Mouse (Mus musculus) gastrocnemius, postnatal 36 days (tissue): Measurements from ENCODE around the gene Meiob. TPM values are rescaled to one million over a fixed set of nuclear protein-coding genes. Genes with fewer than 3 reads are reported as not detected.

Experiments
- DNase-seq, 2 experiments: peaks; one replicate each; pipeline ENCODE4 v3.0.0; 2022
- intact Hi-C: fragments of 180-260 bp; cut with DNase I; formaldehyde crosslinking; loops from one replicate; pipeline ENCODE4 v1.15.1; 2025
- total RNA-seq, 2 experiments: library from RNA; stranded (reverse); gene quantifications; 2 replicates each; pipeline ENCODE4 v1.2.3; 2021

The Meiob gene
- total RNA-seq, 2 experiments from 2014 or later: not detected

DNA sequence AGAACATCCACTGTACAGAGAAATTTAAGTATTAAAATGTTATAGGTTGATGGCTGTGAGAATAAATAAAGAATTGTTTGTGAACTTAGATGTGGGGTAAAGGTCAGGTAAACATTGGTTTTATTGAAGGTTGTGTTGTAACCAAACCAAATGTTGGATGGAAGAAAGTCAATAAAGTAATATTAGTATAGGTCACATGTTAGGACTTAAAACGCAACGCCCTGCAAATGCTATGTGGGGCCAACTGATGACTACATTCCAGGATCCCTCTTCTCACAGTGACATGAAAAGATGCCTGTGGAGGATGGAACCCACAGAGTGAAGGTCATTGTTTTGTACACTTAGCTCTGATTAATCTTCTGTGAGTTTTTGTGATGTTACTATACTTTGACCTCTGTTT, 15.4 kb downstream of the Meiob start:
- DNase-seq: no peak
- intact Hi-C loops: loop anchor here (2.0 kb wide), 1 partner anchor 73 kb away; no protein-coding TSS in a partner anchor

GRCm38 (mm10) chr17:24821351-24822280, 17.5 kb downstream of the Meiob start:
- intact Hi-C loops: no loop called here
- DNase-seq: no peak

- no peak for DNase-seq
- intact Hi-C loops: no loop called here
Observed at GRCm38 (mm10) chr17:24839842-24840241, 35.8 kb downstream of the Meiob start, which contains the start of gene Hagh. TSS of gene Hagh (plus strand) at chr17:24840143.

GRCm38 (mm10) chr17:24840341-24840740, 36.3 kb downstream of the Meiob start:
- intact Hi-C loops: no loop called here
- DNase-seq: no peak

GRCm38 (mm10) chr17:24841133-24841532, 37.0 kb downstream of the Meiob start:
- no peak for DNase-seq
- intact Hi-C loops: no loop called here

GRCm38 (mm10) chr17:24842631-24843030, 38.5 kb downstream of the Meiob start:
- intact Hi-C loops: no loop called here
- DNase-seq: no peak

DNA sequence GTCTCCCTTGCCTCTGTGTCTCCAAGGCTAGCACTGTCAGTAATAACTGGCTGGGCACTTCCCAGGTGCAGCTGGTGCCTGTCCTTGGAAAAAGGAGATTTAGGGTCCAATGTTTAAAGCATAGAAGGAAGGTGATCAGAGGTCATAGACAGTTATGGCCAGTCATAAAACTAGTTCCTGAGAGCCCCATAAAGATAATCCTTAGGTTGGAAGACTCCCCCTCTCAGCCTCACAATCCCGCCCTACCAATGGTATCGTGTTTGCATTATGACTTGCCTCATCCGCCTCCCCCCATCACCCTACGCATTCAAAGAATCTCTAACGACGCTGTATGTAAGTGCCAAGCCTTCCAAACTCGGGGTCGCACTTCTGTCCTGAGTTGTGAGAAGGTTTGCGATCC, 40.4 kb downstream of the Meiob start:
- intact Hi-C loops: no loop called here
- no peak for DNase-seq

- DNase-seq: no peak
- intact Hi-C loops: loop anchor here (5.0 kb wide), 1 partner anchor 170 kb away; the partner anchor contains the start of genes Cramp1l and Ift140
Observed at GRCm38 (mm10) chr17:24847386-24847785, 43.3 kb downstream of the Meiob start.

- intact Hi-C loops: loop anchor here (5.0 kb wide), 1 partner anchor 169 kb away; the partner anchor contains the start of genes Cramp1l and Ift140
- DNase-seq: no peak
Observed at GRCm38 (mm10) chr17:24848600-24849031, 44.5 kb downstream of the Meiob start.

DNA sequence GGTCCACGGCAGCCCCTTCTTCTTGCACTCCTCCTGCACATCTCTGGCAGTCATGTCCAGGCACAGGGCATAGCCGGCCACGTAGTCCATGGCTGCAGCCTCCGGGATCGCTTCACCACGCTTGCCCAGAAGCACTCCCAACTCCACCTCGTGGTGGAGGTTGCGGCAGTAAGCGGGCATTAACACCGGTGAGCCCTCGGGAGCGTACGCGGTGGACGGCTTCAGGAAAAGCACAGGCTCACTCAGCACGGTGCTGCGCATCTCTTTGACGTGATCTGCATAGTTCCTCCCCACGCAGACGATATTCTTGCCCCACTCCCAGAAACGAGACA, 45.6 kb downstream of the Meiob start:
- DNase-seq: peak in 1 of 2 experiments; percentile 35
- intact Hi-C loops: loop anchor here (2.0 to 5.0 kb wide), 2 partner anchors 27 to 168 kb away; partner anchors contain the start of genes Cramp1l and Ift140

DNA sequence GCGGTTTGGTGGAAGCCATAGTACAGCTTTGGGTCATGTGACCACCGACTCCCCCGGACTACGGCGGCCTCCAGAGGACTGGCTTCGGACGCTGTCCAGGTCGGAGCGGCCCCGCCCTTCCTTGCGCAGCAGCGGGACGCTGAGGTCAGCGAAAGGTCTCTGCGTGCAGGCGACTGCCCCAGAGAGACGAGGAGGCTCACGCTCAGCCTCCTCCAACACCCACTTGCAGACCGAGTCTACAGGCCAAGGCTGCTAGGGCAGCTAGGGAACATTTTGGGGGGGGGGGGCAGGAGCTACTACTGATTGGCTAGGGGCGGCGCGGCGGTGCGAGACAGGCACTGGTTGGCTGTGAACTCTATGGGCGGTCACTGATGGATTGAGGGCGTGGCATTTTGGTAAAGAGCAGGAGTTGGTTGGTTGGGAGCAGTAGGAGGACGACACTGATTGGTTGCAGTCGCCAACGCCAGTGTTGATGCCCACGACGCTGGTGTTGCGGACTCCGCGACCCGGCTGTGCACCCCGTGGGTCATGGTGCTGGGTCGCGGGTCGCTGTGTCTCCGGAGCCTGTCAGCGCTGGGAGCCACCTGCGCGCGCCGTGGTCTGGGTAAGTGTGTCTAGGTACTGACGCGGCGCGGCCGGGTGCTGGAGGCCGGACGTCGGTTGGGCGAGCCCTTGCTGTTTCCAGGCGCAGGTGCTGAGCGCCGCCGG, 46.1 kb downstream of the Meiob start, which contains the start of gene Fahd1:
Fahd1 (minus strand) TSS at position 300 of the 708 bp plus-strand sequence.
- intact Hi-C loops: loop anchor here (2.0 kb wide), 1 partner anchor 27 kb away; no protein-coding TSS in a partner anchor
- peak; percentile 93 to 95 for DNase-seq

DNA sequence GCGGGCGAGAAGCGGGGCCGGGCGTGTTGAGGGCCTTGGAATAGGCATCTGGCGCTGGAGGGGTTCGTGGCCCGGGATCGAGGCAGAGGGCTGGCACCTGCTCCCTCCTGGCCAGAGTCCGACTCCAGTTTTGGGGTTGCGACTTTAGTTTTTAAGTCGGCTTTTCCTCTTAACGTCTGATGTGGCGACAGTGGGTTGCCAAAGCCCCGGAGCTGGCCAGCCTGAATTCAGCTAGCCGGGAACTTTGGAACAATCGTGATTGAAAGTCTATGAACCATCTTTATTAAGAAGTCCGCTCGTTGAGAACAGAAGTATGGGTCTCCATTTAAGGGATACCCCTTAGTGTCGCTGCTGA, 46.7 kb downstream of the Meiob start:
- intact Hi-C loops: loop anchor here (2.0 kb wide), 1 partner anchor 26 kb away; no protein-coding TSS in a partner anchor

GRCm38 (mm10) chr17:24851381-24852125, 47.5 kb downstream of the Meiob start:
- intact Hi-C loops: loop anchor here (2.0 kb wide), 1 partner anchor 25 kb away; no protein-coding TSS in a partner anchor
- DNase-seq: no peak

More for the DNA sequence above, 46.7 kb downstream of the Meiob start:
- DNase-seq: no peak

DNA sequence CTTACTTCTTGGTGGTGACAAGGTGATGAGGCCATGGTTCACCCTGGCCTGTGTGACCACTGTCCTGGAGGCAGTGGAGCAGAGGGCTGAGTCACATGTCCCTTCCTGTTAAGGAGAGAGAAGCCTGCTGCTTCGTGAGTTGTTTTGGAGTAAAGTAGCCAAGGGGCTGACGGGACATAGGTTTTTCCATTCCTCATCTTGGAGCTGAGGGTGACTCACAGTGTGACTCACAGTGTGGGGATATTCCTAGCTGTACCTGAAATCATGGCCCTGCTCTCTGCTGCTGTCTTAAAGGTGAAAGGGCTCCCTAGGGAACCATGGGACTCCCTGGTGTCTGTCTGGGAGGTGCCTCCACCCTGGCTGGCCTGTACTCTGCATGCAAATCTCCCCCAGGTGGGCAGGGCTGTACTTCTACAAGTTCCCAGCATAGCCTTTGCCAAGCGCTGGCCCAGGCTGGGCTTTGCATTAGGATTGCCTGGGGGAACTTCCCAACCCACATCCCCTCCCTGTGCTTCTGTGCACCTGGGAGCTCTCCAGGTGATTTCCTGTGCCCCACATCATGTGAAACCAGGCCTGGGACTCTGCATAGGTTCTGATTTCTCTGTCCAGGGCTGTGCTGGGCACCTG, 51.9 kb downstream of the Meiob start:
- intact Hi-C loops: no loop called here
- DNase-seq: no peak

- no peak for DNase-seq
- intact Hi-C loops: no loop called here
Observed at GRCm38 (mm10) chr17:24856589-24856988, 52.5 kb downstream of the Meiob start.

GRCm38 (mm10) chr17:24857831-24858470, 53.9 kb downstream of the Meiob start:
- intact Hi-C loops: no loop called here
- no peak for DNase-seq

DNA sequence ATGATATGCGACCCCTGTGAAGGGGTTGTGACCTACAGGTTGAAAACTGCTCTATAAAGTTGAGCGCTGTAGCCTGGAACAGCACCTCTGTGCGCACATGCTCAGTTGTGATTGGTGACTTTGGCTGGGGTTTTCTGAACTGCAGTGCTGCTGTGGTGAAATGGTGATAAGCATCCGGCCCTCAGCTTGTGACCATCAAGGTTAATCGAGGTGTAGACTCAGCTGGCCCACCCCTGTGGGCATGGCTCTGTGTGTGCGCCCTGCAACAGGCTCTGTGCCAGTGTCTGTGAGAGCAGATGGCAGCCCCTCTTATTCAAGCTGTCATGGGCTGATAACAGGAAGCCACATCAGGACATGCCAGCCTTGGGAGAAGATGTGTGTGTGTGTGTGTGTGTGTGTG, 54.9 kb downstream of the Meiob start:
- no peak for DNase-seq
- intact Hi-C loops: no loop called here

- DNase-seq: no peak
- intact Hi-C loops: no loop called here
Observed at GRCm38 (mm10) chr17:24860076-24860475, 56.0 kb downstream of the Meiob start.

- DNase-seq: no peak
- intact Hi-C loops: no loop called here
Observed at GRCm38 (mm10) chr17:24861785-24862184, 57.7 kb downstream of the Meiob start.
